Mouse (Mus musculus) cerebellum, adult 9-10 months (tissue): ENCODE data around the gene Herc1.
A peak's percentile ranks its signal among the peaks of the same experiment; 100 is the strongest.

Experiments used
- DNase-seq: peaks from one replicate; pipeline ENCODE4 v3.0.0; 2022

Gene Herc1

GRCm38 (mm10) chr9:66503879-66504411 lies 153.7 kb downstream of the Herc1 start:
- DNase-seq = no peak

GRCm38 (mm10) chr9:66504518-66504917 lies 154.3 kb downstream of the Herc1 start:
- DNase-seq = no peak

- DNase-seq = no peak
Measured at GRCm38 (mm10) chr9:66505141-66505917, 155.1 kb downstream of the Herc1 start.

- DNase-seq = no peak
Measured at GRCm38 (mm10) chr9:66506011-66506410, 155.8 kb downstream of the Herc1 start.

- DNase-seq = no peak
Measured at GRCm38 (mm10) chr9:66506424-66506823, 156.2 kb downstream of the Herc1 start.

- no peak for DNase-seq
Measured at GRCm38 (mm10) chr9:66507684-66508083, 157.4 kb downstream of the Herc1 start.

GRCm38 (mm10) chr9:66508890-66509399 lies 158.7 kb downstream of the Herc1 start:
- no peak for DNase-seq

- peak; percentile 87 for DNase-seq
Measured at GRCm38 (mm10) chr9:66510351-66510841, 160.1 kb downstream of the Herc1 start.

- peak; percentile 72 for DNase-seq
Measured at GRCm38 (mm10) chr9:66510944-66511343, 160.7 kb downstream of the Herc1 start.

- peak; percentile 96 for DNase-seq
Measured at GRCm38 (mm10) chr9:66511580-66512350, 161.5 kb downstream of the Herc1 start.

GRCm38 (mm10) chr9:66512351-66512671 lies 162.1 kb downstream of the Herc1 start:
- peak; percentile 88 for DNase-seq

GRCm38 (mm10) chr9:66513150-66513549 lies 162.9 kb downstream of the Herc1 start:
- peak; percentile 63 for DNase-seq

GRCm38 (mm10) chr9:66513661-66514255 lies 163.5 kb downstream of the Herc1 start:
- DNase-seq = peak; percentile 52

GRCm38 (mm10) chr9:66514256-66514770 lies 164.1 kb downstream of the Herc1 start, which contains the start of gene Fbxl22:
Gene Fbxl22, minus strand, starts transcription at chr9:66514593.
- peak; percentile 79 for DNase-seq

GRCm38 (mm10) chr9:66515115-66515514 lies 164.9 kb downstream of the Herc1 start:
- no peak for DNase-seq

GRCm38 (mm10) chr9:66515680-66516210 lies 165.5 kb downstream of the Herc1 start:
- peak; percentile 48 for DNase-seq

- DNase-seq = peak; percentile 77
Measured at GRCm38 (mm10) chr9:66516296-66516940, 166.2 kb downstream of the Herc1 start.

GRCm38 (mm10) chr9:66517746-66518145 lies 167.5 kb downstream of the Herc1 start:
- DNase-seq = no peak

- DNase-seq = no peak
Measured at GRCm38 (mm10) chr9:66518251-66518650, 168.0 kb downstream of the Herc1 start.

GRCm38 (mm10) chr9:66518901-66519300 lies 168.7 kb downstream of the Herc1 start:
- no peak for DNase-seq

- DNase-seq = no peak
Measured at GRCm38 (mm10) chr9:66520299-66520698, 170.0 kb downstream of the Herc1 start.

- no peak for DNase-seq
Measured at GRCm38 (mm10) chr9:66521595-66521994, 171.3 kb downstream of the Herc1 start.
